Mouse (Mus musculus) common myeloid progenitor, adult 5-6 weeks (primary cell): Measurements from ENCODE around the gene Ttyh3. TPM values are rescaled to one million over a fixed set of nuclear protein-coding genes. Genes with fewer than 3 reads are reported as not detected.

Experiments used
- ATAC-seq: replicated peaks from 2 replicates; pipeline ENCODE4 v1.8.0; 2016; ENCODE audit warnings: low read depth, mild to moderate bottlenecking, moderate TSS enrichment, inconsistent platforms; ENCODE audit not compliant: poor library complexity, severe bottlenecking
- total RNA-seq: library from RNA; stranded (forward); fragments of 200-1000, 187-1606 nt; gene quantifications from 2 replicates; pipeline ENCODE4 v1.2.3, GENCODE M21; 2017

Ttyh3 gene
- total RNA-seq, 1 experiment from 2014 or later, result 20.2 TPM

GRCm38 (mm10) chr5:140594846-140595245, 54.0 kb downstream of the Ttyh3 start:
- no peak for ATAC-seq

DNA sequence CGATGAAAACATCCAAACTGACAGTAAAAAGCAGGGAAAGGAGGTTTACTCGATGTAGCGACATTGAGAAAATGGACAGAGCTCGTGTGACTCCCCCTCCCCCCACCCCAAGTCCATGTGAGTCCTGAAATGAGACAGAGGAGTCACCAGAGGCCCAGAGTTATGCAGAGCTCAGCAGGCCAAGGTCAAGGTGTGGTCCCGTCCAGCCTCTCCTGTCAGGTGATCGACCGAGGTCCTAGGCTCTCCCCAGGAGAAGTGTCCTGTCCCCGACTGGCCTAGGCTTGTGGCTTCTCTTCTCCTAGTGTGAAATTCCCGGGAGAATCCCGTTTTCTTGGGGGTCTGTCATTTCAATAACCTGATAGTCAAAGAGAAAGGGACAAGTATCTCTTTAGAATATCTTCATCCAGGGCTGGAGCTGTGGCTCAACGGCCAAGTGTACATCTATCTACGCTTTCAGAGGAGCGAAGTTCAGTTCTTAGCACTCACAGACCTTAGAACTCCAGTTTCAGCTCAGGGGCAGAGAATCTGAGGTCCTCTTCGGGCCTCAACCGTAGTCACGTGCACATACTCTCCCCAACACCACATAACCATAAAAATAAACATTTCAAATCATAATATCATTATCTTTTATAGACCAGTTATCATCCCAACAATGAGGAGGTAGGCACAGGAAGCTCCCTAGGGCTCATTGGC, 59.6 kb downstream of the Ttyh3 start:
- no peak for ATAC-seq

- ATAC-seq, result no peak
These were observed 65.0 kb downstream of the Ttyh3 start for GRCm38 (mm10) chr5:140583732-140584368.

GRCm38 (mm10) chr5:140582995-140583731, 65.7 kb downstream of the Ttyh3 start:
- ATAC-seq, result no peak

DNA sequence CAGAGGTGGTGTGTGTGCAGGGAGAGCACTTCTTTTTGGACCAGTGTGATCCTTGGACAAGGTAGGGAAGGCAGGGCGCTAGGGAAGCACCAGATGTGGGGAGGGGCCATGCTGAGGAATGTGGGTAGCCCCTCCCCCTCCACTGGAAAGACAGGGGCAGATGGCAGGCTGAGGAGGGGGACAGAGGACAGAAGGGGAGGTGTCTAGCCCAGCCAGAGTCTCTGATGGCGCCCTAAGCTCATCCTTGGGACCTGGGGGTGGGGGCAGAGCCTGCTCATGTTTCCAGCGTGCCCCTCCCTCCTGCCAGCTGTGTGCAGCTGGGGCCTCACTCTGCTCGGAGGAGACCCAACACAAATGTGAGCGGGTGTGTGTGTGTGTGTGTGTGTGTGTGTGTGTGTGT, 67.3 kb downstream of the Ttyh3 start:
- no peak for ATAC-seq

- ATAC-seq, result no peak
These were observed 69.1 kb downstream of the Ttyh3 start for GRCm38 (mm10) chr5:140579771-140580170.

GRCm38 (mm10) chr5:140579221-140579620, 69.6 kb downstream of the Ttyh3 start:
- ATAC-seq, result no peak

DNA sequence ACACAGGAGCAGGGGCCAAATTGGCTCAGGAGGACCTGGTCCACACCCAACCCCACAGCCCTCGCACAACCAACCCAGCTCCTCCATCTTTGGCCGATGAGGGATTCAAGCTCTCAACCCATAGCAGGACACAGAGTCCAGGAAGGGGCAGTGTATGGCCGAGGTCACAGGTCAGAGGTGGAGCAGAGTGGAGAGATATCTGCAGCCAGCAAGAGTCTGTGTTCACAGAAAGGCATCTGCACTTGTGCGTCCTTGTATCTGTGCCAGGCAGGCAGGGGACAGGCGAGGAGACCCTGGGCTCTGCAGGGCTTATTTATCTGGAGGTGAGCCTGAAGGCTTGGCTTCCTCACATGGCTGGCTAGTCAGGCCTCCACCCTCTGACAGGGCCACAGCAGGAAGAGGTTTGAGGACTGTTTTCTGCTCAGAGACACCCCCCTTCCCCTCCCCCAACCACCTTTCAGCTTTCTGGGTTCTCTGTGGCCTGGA, 73.4 kb downstream of the Ttyh3 start:
- peak; percentile 31; the same call in 1 of the 2 replicates for ATAC-seq

- no peak for ATAC-seq
These were observed 76.2 kb downstream of the Ttyh3 start for GRCm38 (mm10) chr5:140572611-140573010.

GRCm38 (mm10) chr5:140571673-140572072, 77.2 kb downstream of the Ttyh3 start:
- no peak for ATAC-seq

- ATAC-seq, result no peak
These were observed 77.6 kb downstream of the Ttyh3 start for GRCm38 (mm10) chr5:140571201-140571600.

Other genes with a start within 250 kb of the Ttyh3 start
- 212 and 281 TPM in 2 replicates for gene Eif3b, start 229.7 kb downstream of the Ttyh3 start, total RNA-seq
- gene Gm4869, start 203.4 kb downstream of the Ttyh3 start, total RNA-seq, result not detected in 2 replicates
- gene Chst12, start 143.5 kb downstream of the Ttyh3 start, total RNA-seq, result 10.1 and 15.3 TPM in 2 replicates
- not detected in 2 replicates for gene Grifin, start 84.0 kb downstream of the Ttyh3 start, total RNA-seq
- gene Lfng, start 41.7 kb downstream of the Ttyh3 start, total RNA-seq, result 23.8 and 41.0 TPM in 2 replicates
- gene Iqce, start 53.3 kb upstream of the Ttyh3 start, total RNA-seq, result 7.9 and 9.8 TPM in 2 replicates
- 13.1 and 13.6 TPM in 2 replicates for gene Brat1, start 56.0 kb upstream of the Ttyh3 start, total RNA-seq
- gene Amz1, start 75.1 kb upstream of the Ttyh3 start, total RNA-seq, result 0.10 and 2.4 TPM in 2 replicates
- gene Gna12, start 181.4 kb upstream of the Ttyh3 start, total RNA-seq, result 29.5 and 36.4 TPM in 2 replicates